Mouse (Mus musculus) lung, embryonic 15.5 days (tissue): ENCODE measurements around the gene Erv3. TPM values are rescaled to one million over a fixed set of nuclear protein-coding genes. Genes with fewer than 3 reads are reported as not detected.
A peak's percentile ranks its signal among the peaks of the same experiment; 100 is the strongest.
"Not testable (repeated sequence)": the region's sequence is repeated elsewhere in the genome, so short reads cannot be mapped to it uniquely, and the experiment has no call there.

Experiments used
- ATAC-seq: fragments of 200-750 bp; cut with Nextera tagmentation; 2 replicates; pipeline ENCODE4 v1.8.0; 2017; ENCODE audit warnings: moderate number of reproducible peaks, borderline replicate concordance; ENCODE audit not compliant: low FRiP score, low TSS enrichment; ENCODE audit errors: extremely low read depth
- H3K27ac ChIP-seq: fragments of 300-500 bp; sonication (generic); 2 replicates; pipeline ENCODE4 v1.5.1; 2015; ENCODE audit warnings: moderate library complexity, mild to moderate bottlenecking, inconsistent platforms
- H3K27me3 ChIP-seq: fragments of 300-500 bp; sonication (generic); 2 replicates; pipeline ENCODE4 v1.6.1; 2015; ENCODE audit warnings: inconsistent platforms
- H3K36me3 ChIP-seq: fragments of 300-500 bp; sonication (generic); 2 replicates; pipeline ENCODE4 v1.6.1; 2015; ENCODE audit warnings: inconsistent platforms
- H3K4me1 ChIP-seq: fragments of 300-500 bp; sonication (generic); 2 replicates; pipeline ENCODE4 v1.6.1; 2015; ENCODE audit warnings: inconsistent platforms
- H3K4me2 ChIP-seq: fragments of 300-500 bp; sonication (generic); 2 replicates; pipeline ENCODE4 v1.6.1; 2015; ENCODE audit warnings: inconsistent platforms, mild to moderate bottlenecking, moderate library complexity
- H3K4me3 ChIP-seq: fragments of 300-500 bp; sonication (generic); 2 replicates; pipeline ENCODE4 v1.5.1; 2015; ENCODE audit warnings: mild to moderate bottlenecking, inconsistent platforms
- H3K9ac ChIP-seq: fragments of 300-500 bp; sonication (generic); 2 replicates; pipeline ENCODE4 v1.6.1; 2015; ENCODE audit warnings: inconsistent platforms
- H3K9me3 ChIP-seq: fragments of 300-500 bp; sonication (generic); 2 replicates; pipeline ENCODE4 v1.6.1; 2016; ENCODE audit warnings: inconsistent platforms
- WGBS: fragments of 180-500 bp; shearing (Covaris S2); methylation state at CpG from one replicate; pipeline ENCODE4 v1.1.7; 2015; 5-methylcytosine and 5-hydroxymethylcytosine counted together
- polyA plus RNA-seq: library from polyadenylated mRNA; unstranded; fragments of >200 nt; fragmentation: Nextera tagmentation; extraction: Ambion mirVana; gene quantifications from 2 replicates; pipeline ENCODE4 v1.2.1, GENCODE M21; 2015

Erv3 gene
- polyA plus RNA-seq, 1 experiment from 2014 or later = not detected

DNA sequence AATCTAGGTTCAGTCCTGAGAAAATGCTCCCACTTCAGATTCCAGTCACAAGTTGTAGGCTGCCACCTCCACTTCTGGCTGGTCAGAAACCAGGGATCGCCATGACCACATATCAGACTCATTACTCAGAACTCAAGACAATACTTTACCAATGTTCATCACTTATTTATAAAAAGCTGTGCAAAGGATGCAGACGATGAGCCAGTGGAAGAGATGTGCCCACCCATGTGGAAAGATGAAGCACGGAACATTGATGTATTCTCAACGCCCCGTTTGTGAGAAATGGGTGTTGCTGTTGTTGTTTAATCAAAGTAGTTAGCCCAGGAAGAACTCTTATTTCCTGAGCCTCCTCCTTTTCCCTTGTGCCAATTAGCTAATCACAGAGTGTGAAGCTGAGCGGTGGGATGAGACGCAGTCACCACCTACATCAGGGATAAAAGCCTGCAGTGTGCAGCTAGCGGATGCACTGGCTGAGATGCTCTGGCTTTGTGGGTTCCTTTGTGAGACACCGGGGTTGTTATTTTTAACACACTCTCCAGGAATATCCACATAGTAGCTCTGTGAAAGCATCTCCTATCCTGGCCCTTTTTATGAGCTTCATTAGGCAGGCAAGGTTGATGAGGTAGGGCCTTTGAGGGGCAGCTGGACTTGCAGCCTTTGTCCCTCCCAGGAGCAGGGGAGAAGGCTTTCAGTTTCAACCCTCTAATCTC is 18.8 kb downstream of the Erv3 start:
- no peak overlapping the region for H3K27ac ChIP-seq
- H3K4me3 ChIP-seq = no peak overlapping the region
- H3K9me3 ChIP-seq = no peaks in the 10 kb centered on the region
- no peak overlapping the region for H3K9ac ChIP-seq
- no peak overlapping the region for H3K4me2 ChIP-seq
- H3K36me3 ChIP-seq = no peaks in the 10 kb centered on the region
- ATAC-seq = no peak
- H3K4me1 ChIP-seq = peaks cover 2% of the 10 kb centered on the region
- no peaks in the 10 kb centered on the region for H3K27me3 ChIP-seq
- 62% methylated on average over 9 of the region's 9 CpGs for WGBS

DNA sequence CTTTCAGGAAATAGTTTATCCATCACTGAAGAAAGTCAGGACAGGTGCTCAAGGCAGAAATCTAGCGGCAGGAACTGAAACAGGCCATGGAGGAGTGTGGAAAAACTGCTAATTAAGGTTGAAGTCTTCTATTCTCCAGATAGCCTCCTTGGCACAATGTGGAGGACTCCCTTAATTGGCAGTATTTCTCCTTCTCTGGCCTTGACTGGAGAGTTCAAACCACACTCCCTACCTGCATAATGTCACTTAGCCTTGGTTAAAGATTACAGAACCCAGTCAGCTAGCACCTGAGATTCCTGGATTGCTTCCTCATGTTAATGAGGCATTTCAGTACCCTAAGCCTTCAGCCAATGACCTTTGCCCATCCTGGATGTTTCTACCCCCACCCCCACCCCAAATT is 25.3 kb downstream of the Erv3 start:
- WGBS = 97% methylated on average over 1 of the region's 1 CpGs
- no peak overlapping the region for H3K9ac ChIP-seq
- H3K4me3 ChIP-seq = no peak overlapping the region
- no peak overlapping the region for H3K4me2 ChIP-seq
- H3K4me1 ChIP-seq = no peaks in the 10 kb centered on the region
- no peak overlapping the region for H3K27ac ChIP-seq
- no peaks in the 10 kb centered on the region for H3K27me3 ChIP-seq
- ATAC-seq = no peak
- no peaks in the 10 kb centered on the region for H3K36me3 ChIP-seq
- H3K9me3 ChIP-seq = peaks cover 5% of the 10 kb centered on the region; the same call in 1 of the 2 replicates

DNA sequence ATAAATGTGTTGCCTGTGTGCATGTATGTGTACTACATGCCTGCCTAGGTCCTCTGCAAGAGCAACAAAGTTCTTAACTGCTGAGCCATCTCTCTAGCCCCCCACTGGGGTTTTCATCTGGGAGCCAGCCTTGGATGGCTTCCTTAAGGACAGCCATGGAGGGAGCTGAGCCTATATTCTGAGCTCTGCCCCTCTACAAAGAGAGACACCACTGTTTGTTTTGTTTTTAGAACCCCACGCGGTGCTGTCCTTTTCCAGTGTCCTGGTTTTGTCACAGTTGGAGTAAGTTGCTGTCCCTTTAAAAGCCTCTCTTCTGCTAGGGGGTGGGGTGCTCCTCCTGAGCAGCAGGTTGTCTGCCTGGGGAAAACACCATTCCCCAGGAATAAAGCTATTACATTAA is 27.7 kb downstream of the Erv3 start:
- H3K9me3 ChIP-seq = peaks cover 5% of the 10 kb centered on the region; the same call in 1 of the 2 replicates
- H3K27ac ChIP-seq = no peak overlapping the region
- no peaks in the 10 kb centered on the region for H3K27me3 ChIP-seq
- 41% methylated on average over 2 of the region's 2 CpGs for WGBS
- no peak overlapping the region for H3K4me3 ChIP-seq
- no peak overlapping the region for H3K9ac ChIP-seq
- no peaks in the 10 kb centered on the region for H3K36me3 ChIP-seq
- no peak for ATAC-seq
- H3K4me1 ChIP-seq = no peaks in the 10 kb centered on the region
- no peak overlapping the region for H3K4me2 ChIP-seq

DNA sequence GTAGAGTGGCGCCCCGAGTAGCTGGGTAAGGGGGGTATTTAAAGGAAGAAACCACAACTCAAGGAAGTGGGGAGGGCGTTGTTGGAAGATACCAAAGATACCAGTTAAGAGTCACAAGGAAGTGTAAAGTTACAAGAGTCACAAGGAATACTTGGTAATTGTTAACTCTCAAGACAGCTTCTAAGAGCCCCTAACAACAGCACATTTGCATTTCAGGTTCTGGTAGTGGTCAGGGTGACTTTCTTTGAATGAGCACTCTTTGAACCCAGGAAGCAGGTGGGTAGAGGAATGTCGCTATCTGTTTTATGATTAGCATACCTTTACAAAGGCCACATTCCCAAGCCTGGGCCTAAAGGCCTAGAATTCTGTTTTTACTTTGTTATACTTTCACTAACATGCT is 28.6 kb downstream of the Erv3 start:
- not testable (repeated sequence) for H3K36me3 ChIP-seq, H3K4me3 ChIP-seq, H3K4me2 ChIP-seq, H3K27me3 ChIP-seq, ATAC-seq, H3K4me1 ChIP-seq, H3K27ac ChIP-seq, H3K9me3 ChIP-seq, H3K9ac ChIP-seq
- 78% methylated on average over 4 of the region's 4 CpGs for WGBS

DNA sequence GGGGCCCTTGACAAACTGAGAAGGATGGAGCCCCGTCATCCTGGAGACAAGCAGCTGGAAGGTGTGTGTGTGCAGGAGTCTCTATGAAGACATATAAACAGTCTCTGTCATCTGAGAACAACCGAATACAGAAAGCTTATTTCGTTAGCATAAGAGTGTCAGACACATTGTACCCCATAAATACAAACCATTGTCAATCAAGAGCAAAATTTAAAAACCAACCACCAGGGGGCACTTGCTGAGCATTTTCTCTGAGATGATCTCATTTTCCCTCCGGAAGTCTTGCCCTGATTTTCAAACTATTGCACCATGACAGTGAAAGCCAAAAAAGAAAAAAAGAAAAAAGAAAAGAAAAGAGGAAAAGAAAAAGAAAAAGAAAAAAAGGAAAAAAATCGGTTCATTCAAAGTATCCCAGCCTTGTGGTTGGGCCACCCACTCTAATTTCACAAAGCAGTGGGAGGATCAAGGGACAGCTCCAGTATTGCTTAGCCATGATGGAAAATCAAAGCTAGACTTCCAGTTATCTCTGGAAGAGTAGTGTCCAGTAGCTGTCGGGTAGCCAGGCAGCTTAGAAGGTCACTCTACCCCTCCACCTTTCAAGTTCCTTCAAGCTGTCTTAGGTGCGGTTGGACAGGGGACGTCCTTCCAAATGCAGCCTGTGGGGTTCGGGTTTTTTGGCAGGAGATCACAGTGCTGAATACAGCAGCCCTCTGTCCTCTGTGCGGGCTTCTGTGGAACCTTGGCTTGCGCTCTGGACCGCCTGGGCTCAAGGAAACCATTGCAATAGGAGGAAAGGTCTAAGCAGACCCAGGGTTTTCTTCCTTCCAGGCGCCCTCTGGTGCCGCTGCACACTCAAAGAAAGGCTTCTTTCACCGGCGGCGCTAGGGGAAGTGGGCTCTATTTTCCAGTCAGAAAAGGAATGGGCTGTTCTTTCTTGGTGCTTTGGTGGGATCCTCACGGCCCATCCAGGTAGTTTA is 31.3 kb downstream of the Erv3 start:
- Histone ChIP-seq H3K4me2 (peak overlapping the region; percentile 17), H3K4me1 (no peaks in the 10 kb centered on the region), H3K36me3 (no peaks in the 10 kb centered on the region), H3K4me3 (no peak overlapping the region), H3K27me3 (no peaks in the 10 kb centered on the region), H3K9ac (no peak overlapping the region), H3K9me3 (no peaks in the 10 kb centered on the region), H3K27ac (no peak overlapping the region)
- no peak for ATAC-seq
- WGBS = 38% methylated on average over 18 of the region's 18 CpGs

DNA sequence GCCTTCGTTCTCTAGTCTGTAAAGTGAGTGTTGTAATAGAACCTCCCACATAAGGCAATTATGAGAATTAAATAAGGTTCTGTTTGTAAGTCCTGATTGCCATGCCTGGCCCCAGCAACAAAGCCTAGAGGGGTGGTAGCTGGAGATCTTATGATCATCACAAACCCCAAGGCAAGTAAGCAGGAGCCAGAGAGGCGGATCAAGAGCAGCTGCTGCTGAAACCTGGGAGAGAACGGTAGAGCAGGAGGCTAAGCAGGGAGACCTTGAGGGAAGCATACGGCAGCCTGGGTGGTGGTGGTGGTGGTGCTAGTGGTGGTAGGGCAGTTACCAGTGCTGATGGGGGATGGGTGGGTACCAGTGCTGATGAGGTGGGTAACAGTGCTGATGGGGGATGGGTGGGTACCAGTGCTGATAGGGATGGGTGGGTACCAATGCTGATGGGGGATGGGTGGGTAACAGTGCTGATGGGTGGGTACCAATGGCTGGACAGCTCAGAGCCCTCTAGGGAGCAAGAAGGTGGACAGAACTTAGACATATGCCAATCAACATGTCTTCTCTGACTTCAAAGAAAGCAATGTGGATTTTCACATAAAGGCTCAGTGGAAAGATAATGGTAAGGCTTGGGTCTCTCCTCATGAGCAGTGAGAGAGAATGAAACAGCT is 32.4 kb downstream of the Erv3 start:
- Histone ChIP-seq H3K4me2 (no peak overlapping the region), H3K9ac (no peak overlapping the region), H3K4me1 (no peaks in the 10 kb centered on the region), H3K4me3 (no peak overlapping the region), H3K27me3 (no peaks in the 10 kb centered on the region), H3K27ac (no peak overlapping the region), H3K36me3 (no peaks in the 10 kb centered on the region), H3K9me3 (no peaks in the 10 kb centered on the region)
- ATAC-seq = no peak
- 76% methylated on average over 4 of the region's 4 CpGs for WGBS

DNA sequence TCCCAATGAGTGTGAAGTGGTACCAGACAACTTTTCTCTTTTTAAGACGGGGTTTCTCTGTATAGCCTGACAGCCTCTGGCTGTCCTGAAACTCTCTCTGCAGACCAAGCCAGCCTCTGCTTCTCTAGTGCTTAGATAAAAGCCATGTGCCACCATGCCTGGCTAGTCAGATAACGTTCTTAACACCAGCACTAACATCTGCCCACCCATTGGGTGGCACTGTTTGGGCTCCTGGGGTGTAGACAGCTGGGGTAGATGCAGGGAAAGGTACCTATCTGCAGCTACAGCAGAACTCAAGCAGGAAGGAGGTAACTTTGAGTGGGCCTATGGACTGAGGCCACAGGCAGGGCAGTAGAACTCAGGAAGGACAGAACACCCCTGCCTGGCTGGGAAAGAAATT is 34.0 kb downstream of the Erv3 start:
- no peaks in the 10 kb centered on the region for H3K27me3 ChIP-seq
- 29% methylated on average over 2 of the region's 2 CpGs for WGBS
- ATAC-seq = peak; percentile 38; the same call in 1 of the 2 replicates

DNA sequence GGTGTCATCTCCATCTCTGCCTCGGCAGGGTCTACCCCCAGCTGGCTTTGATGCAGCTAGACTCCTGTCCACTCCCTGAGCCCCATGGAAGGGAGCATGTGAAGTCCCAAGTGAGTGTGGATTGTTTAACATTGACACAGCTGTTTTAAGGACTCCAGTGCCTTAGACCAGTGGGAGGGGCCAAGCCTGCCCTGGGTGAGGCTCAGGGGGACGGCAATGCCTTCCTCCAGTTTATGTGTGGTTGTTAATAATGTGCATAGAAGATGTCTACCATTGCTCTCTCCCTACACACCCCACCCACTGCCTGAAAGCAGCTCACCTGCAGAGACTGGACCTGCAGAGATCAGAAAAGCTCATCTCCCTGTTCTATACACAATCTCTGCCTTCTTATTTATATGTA is 35.6 kb downstream of the Erv3 start:
- WGBS = 21% methylated on average over 2 of the region's 2 CpGs
- no peak overlapping the region for H3K4me3 ChIP-seq
- ATAC-seq = no peak

More for the DNA sequence above, 34.0 kb downstream of the Erv3 start:
- H3K4me1 ChIP-seq = peaks cover 5% of the 10 kb centered on the region
- no peaks in the 10 kb centered on the region for H3K9me3 ChIP-seq
- H3K4me2 ChIP-seq = no peak overlapping the region
- no peak overlapping the region for H3K27ac ChIP-seq
- H3K4me3 ChIP-seq = no peak overlapping the region
- no peaks in the 10 kb centered on the region for H3K36me3 ChIP-seq
- H3K9ac ChIP-seq = no peak overlapping the region

DNA sequence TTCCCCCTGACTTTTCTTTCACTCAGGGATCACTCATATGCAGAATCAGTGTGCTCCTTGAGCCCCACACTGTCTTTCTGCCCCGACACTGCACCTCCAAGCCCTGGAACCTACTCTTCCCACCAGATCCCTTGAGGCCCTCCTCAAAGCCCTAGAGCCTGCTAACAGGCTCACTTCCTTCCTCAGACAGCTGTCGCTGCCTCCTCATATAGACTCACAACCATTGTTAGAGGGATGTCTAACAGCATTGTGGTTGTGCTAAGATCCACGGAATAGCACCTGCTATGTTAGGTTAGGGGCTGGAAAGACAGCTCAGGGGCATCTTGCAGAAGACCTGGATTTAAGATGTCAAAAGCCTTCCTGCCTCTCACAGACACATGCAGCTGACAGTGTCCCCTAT is 37.1 kb downstream of the Erv3 start:
- H3K27me3 ChIP-seq = no peaks in the 10 kb centered on the region
- no peak for ATAC-seq
- H3K36me3 ChIP-seq = no peaks in the 10 kb centered on the region
- H3K9ac ChIP-seq = no peak overlapping the region
- H3K4me3 ChIP-seq = no peak overlapping the region
- no peak overlapping the region for H3K4me2 ChIP-seq
- peaks cover 8% of the 10 kb centered on the region for H3K4me1 ChIP-seq
- no peak overlapping the region for H3K27ac ChIP-seq
- no peaks in the 10 kb centered on the region for H3K9me3 ChIP-seq
- WGBS = 67% methylated on average over 3 of the region's 3 CpGs

More for the DNA sequence above, 35.6 kb downstream of the Erv3 start:
- H3K27ac ChIP-seq = no peak overlapping the region
- H3K36me3 ChIP-seq = no peaks in the 10 kb centered on the region
- peaks cover 8% of the 10 kb centered on the region for H3K4me1 ChIP-seq
- no peak overlapping the region for H3K9ac ChIP-seq
- no peaks in the 10 kb centered on the region for H3K27me3 ChIP-seq
- no peaks in the 10 kb centered on the region for H3K9me3 ChIP-seq
- no peak overlapping the region for H3K4me2 ChIP-seq

DNA sequence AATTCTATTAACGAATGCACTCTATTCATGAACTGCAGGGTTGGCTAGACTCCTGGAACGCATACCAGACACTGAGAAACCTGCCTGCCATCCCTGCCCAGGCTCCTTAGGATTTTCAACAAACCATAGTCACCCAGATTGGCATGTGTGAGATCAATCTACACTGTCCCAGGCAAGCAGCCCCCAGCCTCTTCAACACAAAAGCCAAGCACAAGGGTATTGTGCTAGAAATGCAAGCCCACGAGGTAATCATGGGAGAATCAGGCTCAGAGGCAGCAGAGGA is 37.9 kb downstream of the Erv3 start:
- no peak overlapping the region for H3K4me3 ChIP-seq
- 67% methylated on average over 3 of the region's 3 CpGs for WGBS
- no peak for ATAC-seq
- no peaks in the 10 kb centered on the region for H3K9me3 ChIP-seq
- H3K9ac ChIP-seq = no peak overlapping the region
- no peak overlapping the region for H3K27ac ChIP-seq
- H3K4me2 ChIP-seq = no peak overlapping the region
- no peaks in the 10 kb centered on the region for H3K36me3 ChIP-seq
- no peaks in the 10 kb centered on the region for H3K27me3 ChIP-seq
- peaks cover 8% of the 10 kb centered on the region for H3K4me1 ChIP-seq

DNA sequence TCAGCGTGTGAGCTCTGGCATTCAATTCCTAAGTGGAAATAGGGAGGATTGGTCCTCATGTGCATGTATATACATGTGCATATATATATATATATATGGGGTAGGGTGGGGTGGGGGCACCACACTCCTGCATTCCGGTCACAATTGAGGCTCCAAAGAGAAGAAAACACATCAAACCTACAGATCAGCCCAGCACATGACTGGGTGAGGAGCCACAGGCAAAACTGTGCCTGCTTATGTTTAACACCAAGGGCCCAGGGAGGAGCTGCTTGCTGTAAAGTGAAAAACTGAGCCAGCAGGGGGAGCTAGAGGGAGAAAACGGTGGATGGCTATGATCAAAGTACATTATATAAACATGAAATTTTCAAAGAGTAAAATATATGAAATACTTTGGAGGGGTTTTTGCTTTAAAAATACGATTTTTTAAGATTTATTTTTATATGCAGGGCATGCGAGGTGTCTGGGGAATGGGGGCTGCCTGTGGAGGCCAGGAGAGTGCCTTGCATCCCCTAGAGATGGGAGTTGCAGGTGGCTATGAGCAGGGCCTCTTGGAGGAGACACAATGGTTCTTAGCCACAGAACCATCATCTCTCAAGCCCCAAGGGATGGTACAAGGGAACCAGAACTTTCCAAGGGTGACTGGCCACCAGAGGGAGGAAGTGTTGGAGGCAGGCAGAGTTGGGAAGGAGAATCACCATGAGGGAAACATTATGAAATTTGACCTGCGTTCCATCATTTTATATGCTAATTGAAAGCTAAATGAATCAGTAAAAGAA is 38.4 kb downstream of the Erv3 start:
- H3K9me3 ChIP-seq = no peaks in the 10 kb centered on the region
- H3K27me3 ChIP-seq = no peaks in the 10 kb centered on the region
- H3K36me3 ChIP-seq = no peaks in the 10 kb centered on the region
- ATAC-seq = peak; percentile 39; the same call in 1 of the 2 replicates
- 28% methylated on average over 6 of the region's 6 CpGs for WGBS
- peaks cover 8% of the 10 kb centered on the region for H3K4me1 ChIP-seq
- H3K9ac ChIP-seq = no peak overlapping the region
- no peak overlapping the region for H3K4me3 ChIP-seq
- H3K27ac ChIP-seq = no peak overlapping the region
- H3K4me2 ChIP-seq = no peak overlapping the region
